In genomic region chr2:163699078-163699780, GRCm38 (mm10) we compare ENCODE assay signal across 12 mouse cellular contexts. TPM values are rescaled to one million over a fixed set of nuclear protein-coding genes. Genes with fewer than 3 reads are reported as not detected.
DNase-seq lines count a peak whose midpoint lies in the region; ATAC-seq lines count a peak whose summit lies in the region.
"Had no signal": no experiment of that assay in that cellular context is flagged by ENCODE, and none has a peak within 500 bp of the region (broad histone marks: within the 10 kb centered on the region; RNA-seq: fewer than 3 reads in every experiment).

No protein-coding gene starts in this region.

- ATAC-seq in frontal cortex, adult (ENCODE audit: low TSS enrichment) = peak; percentile 32; the same call in 1 of the 2 replicates
- ATAC-seq in kidney, embryonic 16.5 days (ENCODE audit: low FRiP score, low TSS enrichment) = peak; percentile 19; the same call in 1 of the 2 replicates
- ATAC-seq in liver, embryonic 13.5 days (ENCODE audit: low read depth) = peak; percentile 78
- ATAC-seq in erythroid progenitor cell, adult 5-6 weeks (replicated peaks; ENCODE audit: low FRiP score, poor library complexity, severe bottlenecking) = no peak
- ATAC-seq in forebrain, embryonic 16.5 days = no peak

- peaks cover 40% of the 10 kb centered on the region for H3K4me1 ChIP-seq in kidney, embryonic 16.5 days (ENCODE audit: insufficient read depth, low read length)
- peaks cover 79% of the 10 kb centered on the region for H3K4me1 ChIP-seq in liver, embryonic 13.5 days (replicated peaks)
- H3K4me1 ChIP-seq in forebrain, embryonic 16.5 days (replicated peaks; ENCODE audit: control insufficient read depth, insufficient read depth, low read length) = 0 out of 2 replicates have a peak, but pooled peaks cover 2% of the 10 kb centered on the region

- DNase-seq in frontal cortex, postnatal 14 days (ENCODE audit: low spot score in 2 of 2) = no peak
- no peak for DNase-seq in kidney, adult 18-20 months
- DNase-seq in adipocyte (ENCODE audit: low spot score) = peak; percentile 52
- no peak for DNase-seq in liver, embryonic 13.5 days
- DNase-seq: adrenal gland, adult 8-10 months; cerebellum, adult 8-10 months; lung, postnatal 10 days; right cerebral cortex, adult 18-20 months had no signal

- H3K27me3 ChIP-seq in kidney, embryonic 16.5 days (ENCODE audit: insufficient read depth, low read length) = no peaks in the 10 kb centered on the region
- no peaks in the 10 kb centered on the region for H3K27me3 ChIP-seq in liver, embryonic 13.5 days
- no peaks in the 10 kb centered on the region for H3K27me3 ChIP-seq in forebrain, embryonic 16.5 days (replicated peaks; ENCODE audit: control insufficient read depth, insufficient read depth, low read length)

- H3K27ac ChIP-seq in kidney, embryonic 16.5 days (ENCODE audit: low read length) = no peak overlapping the region
- peak overlapping the region; percentile 73 for H3K27ac ChIP-seq in liver, embryonic 13.5 days
- H3K27ac ChIP-seq in forebrain, embryonic 16.5 days (ENCODE audit: low read length) = no peak overlapping the region

- no peak overlapping the region for H3K4me3 ChIP-seq in kidney, embryonic 16.5 days (ENCODE audit: low read length)
- no peak overlapping the region for H3K4me3 ChIP-seq in liver, embryonic 13.5 days (replicated peaks)
- H3K4me3 ChIP-seq in forebrain, embryonic 16.5 days (replicated peaks; ENCODE audit: low read length) = no peak overlapping the region

- 64% methylated on average over 11 of the region's 11 CpGs for WGBS in kidney, embryonic 16.5 days
- WGBS in liver, embryonic 13.5 days (ENCODE audit: insufficient replicate concordance) = 45% methylated on average over 11 of the region's 11 CpGs
- WGBS in forebrain, embryonic 16.5 days = 82% methylated on average over 11 of the region's 11 CpGs

- H3K9me3 ChIP-seq in kidney, embryonic 16.5 days (ENCODE audit: low read length) = no peaks in the 10 kb centered on the region
- no peaks in the 10 kb centered on the region for H3K9me3 ChIP-seq in liver, embryonic 13.5 days (replicated peaks)
- no peaks in the 10 kb centered on the region for H3K9me3 ChIP-seq in forebrain, embryonic 16.5 days (ENCODE audit: control insufficient read depth, low read length)

- peaks cover under 1% of the 10 kb centered on the region for H3K36me3 ChIP-seq in kidney, embryonic 16.5 days (ENCODE audit: insufficient read depth, low read length)
- H3K36me3 ChIP-seq in liver, embryonic 13.5 days = peaks cover 4% of the 10 kb centered on the region; the same call in 1 of the 2 replicates
- H3K36me3 ChIP-seq in forebrain, embryonic 16.5 days (ENCODE audit: control insufficient read depth, insufficient read depth) = no peaks in the 10 kb centered on the region

- no peak overlapping the region for H3K4me2 ChIP-seq in kidney, embryonic 16.5 days (replicated peaks; ENCODE audit: low read depth, low read length)
- H3K4me2 ChIP-seq in liver, embryonic 13.5 days = no peak overlapping the region
- H3K4me2 ChIP-seq in forebrain, embryonic 16.5 days (ENCODE audit: low read length) = no peak overlapping the region

- H3K9ac ChIP-seq in kidney, embryonic 16.5 days (replicated peaks; ENCODE audit: low read length) = no peak overlapping the region
- peak overlapping the region; percentile 28; the same call in 1 of the 2 replicates for H3K9ac ChIP-seq in liver, embryonic 13.5 days
- H3K9ac ChIP-seq in forebrain, embryonic 16.5 days (replicated peaks; ENCODE audit: low read depth, low read length) = no peak overlapping the region

RNA-seq across cellular contexts. Expression of gene Pkig, which starts 41.0 kb away (rescaled TPM):
- polyA plus RNA-seq in kidney, embryonic 16.5 days (2015; fragmentation: Nextera tagmentation; extraction: Ambion mirVana) = 180 and 187 TPM in 2 replicates
- polyA plus RNA-seq in liver, embryonic 13.5 days (2015; fragmentation: Nextera tagmentation; extraction: Ambion mirVana) = 122 and 139 TPM in 2 replicates
- 93.5 and 103 TPM in 2 replicates for total RNA-seq in erythroid progenitor cell, adult 5-6 weeks (2015; ENCODE audit: low replicate concordance)
- 86.6 and 90.7 TPM in 2 replicates for total RNA-seq in erythroid progenitor cell, adult 5-6 weeks (2017; ENCODE audit: low replicate concordance)
- polyA plus RNA-seq in forebrain, embryonic 16.5 days (2015; fragmentation: Nextera tagmentation; extraction: Ambion mirVana) = 153 and 159 TPM in 2 replicates

RNA-seq across cellular contexts. Expression of gene Ada, which starts 50.8 kb away (rescaled TPM):
- polyA plus RNA-seq in kidney, embryonic 16.5 days (2015; fragmentation: Nextera tagmentation; extraction: Ambion mirVana) = 11.7 and 13.3 TPM in 2 replicates
- 5.5 and 6.6 TPM in 2 replicates for polyA plus RNA-seq in liver, embryonic 13.5 days (2015; fragmentation: Nextera tagmentation; extraction: Ambion mirVana)
- total RNA-seq in erythroid progenitor cell, adult 5-6 weeks (2015; ENCODE audit: low replicate concordance) = 6.3 and 9.4 TPM in 2 replicates
- total RNA-seq in erythroid progenitor cell, adult 5-6 weeks (2017; ENCODE audit: low replicate concordance) = 0.98 and 4.9 TPM in 2 replicates
- 4.5 and 5.2 TPM in 2 replicates for polyA plus RNA-seq in forebrain, embryonic 16.5 days (2015; fragmentation: Nextera tagmentation; extraction: Ambion mirVana)

RNA-seq across cellular contexts. Expression of gene Serinc3, which starts 54.3 kb away (rescaled TPM):
- polyA plus RNA-seq in kidney, embryonic 16.5 days (2015; fragmentation: Nextera tagmentation; extraction: Ambion mirVana) = 48.9 and 50.1 TPM in 2 replicates
- 112 and 130 TPM in 2 replicates for polyA plus RNA-seq in liver, embryonic 13.5 days (2015; fragmentation: Nextera tagmentation; extraction: Ambion mirVana)
- total RNA-seq in erythroid progenitor cell, adult 5-6 weeks (2015; ENCODE audit: low replicate concordance) = 1,699 and 1,907 TPM in 2 replicates
- 1,512 and 2,069 TPM in 2 replicates for total RNA-seq in erythroid progenitor cell, adult 5-6 weeks (2017; ENCODE audit: low replicate concordance)
- 31.4 and 34.3 TPM in 2 replicates for polyA plus RNA-seq in forebrain, embryonic 16.5 days (2015; fragmentation: Nextera tagmentation; extraction: Ambion mirVana)

Comparison
In these comparisons a context has a peak if more than half of its experiments do, and no peak if none do; other contexts are left out.
1. ATAC-seq: peak in frontal cortex, adult (single experiment), kidney, embryonic 16.5 days (single experiment) and liver, embryonic 13.5 days (single experiment); none in erythroid progenitor cell, adult 5-6 weeks (single experiment) and forebrain, embryonic 16.5 days (single experiment).